Mouse (Mus musculus) CH12.LX (cell line): Measurements from ENCODE around the gene Lekr1. TPM values are rescaled to one million over a fixed set of nuclear protein-coding genes. Genes with fewer than 3 reads are reported as not detected.

ENCODE experiments used
- DNase-seq: peaks from one replicate; pipeline ENCODE4 v3.0.0-alpha.2; 2013; ENCODE audit errors: extremely low read depth
- H3K27ac ChIP-seq: 2 replicates; pipeline ENCODE4 v1.5.1; 2012; ENCODE audit warnings: low read depth, mild to moderate bottlenecking, control low read depth, moderate library complexity; ENCODE audit not compliant: insufficient read depth
- H3K27me3 ChIP-seq: replicated peaks from 2 replicates; pipeline ENCODE3; 2012; ENCODE audit warnings: inconsistent platforms
- H3K36me3 ChIP-seq, 2 experiments: replicated peaks in 1 of 2; 2 replicates each; pipeline versions ENCODE3 to v1.6.1; 2012; ENCODE audit warnings: inconsistent platforms in 1 of 2, low read length in 1 of 2, mild to moderate bottlenecking in 1 of 2, mixed read lengths in 1 of 2, moderate library complexity in 1 of 2; ENCODE audit not compliant: control insufficient read depth in 1 of 2, insufficient read depth in 1 of 2
- H3K4me1 ChIP-seq, 2 experiments: 2 replicates each; pipeline ENCODE4 v1.6.1; 2012; ENCODE audit warnings: inconsistent platforms in 1 of 2, moderate library complexity in 1 of 2; ENCODE audit not compliant: insufficient read depth in 2 of 2, control insufficient read depth in 1 of 2
- H3K4me2 ChIP-seq: 2 replicates; pipeline ENCODE4 v1.6.1; 2012; ENCODE audit warnings: low read depth, mild to moderate bottlenecking, control low read depth; ENCODE audit not compliant: poor library complexity, insufficient read depth, severe bottlenecking
- H3K4me3 ChIP-seq, 3 experiments: fragments of 150-350 bp in 1 of 3; sonication (generic) in 1 of 3; replicated peaks in 1 of 3; 2 replicates each; pipeline versions ENCODE3 to v1.5.1; 2011 to 2012; ENCODE audit warnings: low read depth in 2 of 3, low read length in 2 of 3, mild to moderate bottlenecking in 2 of 3, moderate library complexity in 2 of 3, control low read depth in 1 of 3, improper control_type of control experiment in 1 of 3, inconsistent platforms in 1 of 3, mixed read lengths in 1 of 3; ENCODE audit not compliant: poor library complexity in 1 of 3
- H3K79me2 ChIP-seq: replicated peaks from 2 replicates; pipeline ENCODE4 v1.6.1; 2012; ENCODE audit warnings: mild to moderate bottlenecking, moderate library complexity; ENCODE audit not compliant: control insufficient read depth, poor library complexity, insufficient read depth, severe bottlenecking; ENCODE audit errors: extremely low read depth
- H3K9ac ChIP-seq: 2 replicates; pipeline ENCODE4 v1.6.1; 2012; ENCODE audit warnings: low read depth, mild to moderate bottlenecking, control low read depth, moderate library complexity; ENCODE audit not compliant: insufficient read depth
- H3K9me3 ChIP-seq: replicated peaks from 2 replicates; pipeline ENCODE3; 2012; ENCODE audit warnings: low read length, inconsistent platforms, mixed read lengths
- CHD1 ChIP-seq: IDR thresholded peaks from 2 replicates; pipeline ENCODE4 v1.6.1; 2012; ENCODE audit warnings: low read depth, low read length, improper control_type of control experiment, inconsistent platforms
- ELF1 ChIP-seq: IDR thresholded peaks from 2 replicates; pipeline ENCODE4 v1.6.1; 2014; ENCODE audit warnings: low read depth, mild to moderate bottlenecking, inconsistent platforms, low read length, improper control_type of control experiment
- EP300 ChIP-seq: IDR thresholded peaks from 2 replicates; pipeline ENCODE4 v1.6.1; 2011; ENCODE audit warnings: low read length, improper control_type of control experiment
- ETS1 ChIP-seq: conservative IDR thresholded peaks from 2 replicates; pipeline ENCODE4 v1.6.1; 2012; ENCODE audit warnings: low read depth, mild to moderate bottlenecking, inconsistent platforms, low read length, improper control_type of control experiment, moderate library complexity
- IRF4 ChIP-seq: IDR thresholded peaks from 2 replicates; pipeline ENCODE4 v1.6.1; 2014; ENCODE audit warnings: low read depth, mild to moderate bottlenecking, inconsistent platforms, low read length, improper control_type of control experiment
- KAT2A ChIP-seq: IDR thresholded peaks from 2 replicates; pipeline ENCODE4 v1.6.1; 2012; ENCODE audit warnings: low read length, improper control_type of control experiment, inconsistent platforms; ENCODE audit not compliant: insufficient replicate concordance
- MAX ChIP-seq: IDR thresholded peaks from 2 replicates; pipeline ENCODE4 v1.6.1; 2011; ENCODE audit warnings: low read length, improper control_type of control experiment
- MXI1 ChIP-seq: IDR thresholded peaks from 2 replicates; pipeline ENCODE4 v1.6.1; 2011; ENCODE audit warnings: mild to moderate bottlenecking, low read depth, low read length, improper control_type of control experiment
- NELFE ChIP-seq: IDR thresholded peaks from 2 replicates; pipeline ENCODE4 v1.6.1; 2011; ENCODE audit warnings: low read depth, low read length, improper control_type of control experiment
- NRF1 ChIP-seq: IDR thresholded peaks from 2 replicates; pipeline ENCODE4 v1.6.1; 2014; ENCODE audit warnings: low read depth, mild to moderate bottlenecking, inconsistent platforms, low read length, improper control_type of control experiment, moderate library complexity
- POLR2AphosphoS2 ChIP-seq: IDR thresholded peaks from 2 replicates; pipeline ENCODE4 v1.6.1; 2011; ENCODE audit warnings: low read depth, low read length, improper control_type of control experiment
- SIN3A ChIP-seq: IDR thresholded peaks from 2 replicates; pipeline ENCODE4 v1.6.1; 2012; ENCODE audit warnings: low read length, improper control_type of control experiment, inconsistent platforms
- TBP ChIP-seq: conservative IDR thresholded peaks from 2 replicates; pipeline ENCODE4 v1.6.1; 2011; ENCODE audit warnings: low read depth, low read length, improper control_type of control experiment
- UBTF ChIP-seq: IDR thresholded peaks from 2 replicates; pipeline ENCODE4 v1.6.1; 2012; ENCODE audit warnings: low read depth, mild to moderate bottlenecking, inconsistent platforms, low read length, improper control_type of control experiment, moderate library complexity
- USF1 ChIP-seq: IDR thresholded peaks from 2 replicates; pipeline ENCODE4 v1.6.1; 2014; ENCODE audit warnings: low read depth, mild to moderate bottlenecking, inconsistent platforms, low read length, improper control_type of control experiment
- ZNF384 ChIP-seq: IDR thresholded peaks from 2 replicates; pipeline ENCODE4 v1.6.1; 2012; ENCODE audit warnings: low read depth, low read length, improper control_type of control experiment, inconsistent platforms
- dilution Hi-C: fragments of 300-500 bp; cut with MboI; formaldehyde crosslinking; loops from 2 replicates; pipeline ENCODE4 v1.14.3; 2020; ENCODE audit warnings: low sequenced_read_pairs; ENCODE audit not compliant: extremely low pct_unique_long_range_greater_than_20kb, extremely low pct_ligation_motif_present
- in situ Hi-C: fragments of 300-500 bp; cut with MboI; formaldehyde crosslinking; loops from 3 replicates; pipeline ENCODE4 v1.14.3; 2019; ENCODE audit warnings: low sequenced_read_pairs, low pct_ligation_motif_present, low pct_unique_long_range_greater_than_20kb, mixed read lengths
- polyA plus RNA-seq: library from polyadenylated mRNA; unstranded; fragments of >175 nt; gene quantifications from 2 replicates; pipeline ENCODE4 v1.2.1, GENCODE M21; 2012; ENCODE audit warnings: low read depth; ENCODE audit not compliant: insufficient read length
- total RNA-seq, 2 experiments: library from RNA; depleted of rRNA; stranded (reverse); fragments of 300-350 nt in 1 of 2; fragments of >200 nt in 1 of 2; gene quantifications; 2 replicates each; pipeline ENCODE4 v1.2.3; 2012 to 2014

Lekr1 gene
- total and polyA plus RNA-seq, 3 experiments, result 0.17 to 1.4 (median 0.47) TPM

DNA sequence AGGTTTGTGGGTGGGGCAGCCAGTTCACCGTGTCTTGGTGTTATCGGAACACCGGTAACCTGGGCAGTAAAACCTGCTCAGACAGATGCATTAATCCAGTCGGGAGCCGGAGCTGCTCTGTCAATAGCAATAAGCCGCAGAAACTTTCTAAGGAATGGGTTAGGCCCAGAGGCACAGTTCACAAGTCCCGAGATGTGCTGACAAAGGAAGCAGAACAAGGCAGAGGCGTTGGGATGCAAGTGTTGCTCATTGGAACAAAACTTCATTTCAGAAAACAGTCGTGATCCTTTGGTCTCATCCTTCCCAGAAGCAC lies 6.5 kb upstream of the Lekr1 start:
- peak; percentile 15 for DNase-seq
- TF ChIP-seq MXI1, result no peak
- no peak for TF ChIP-seq POLR2AphosphoS2
- no peak for TF ChIP-seq TBP
- TF ChIP-seq ETS1, result no peak
- TF ChIP-seq ZNF384, result no peak
- TF ChIP-seq CHD1, result no peak
- no peak for TF ChIP-seq ELF1
- TF ChIP-seq UBTF, result no peak
- no peak for TF ChIP-seq MAX
- TF ChIP-seq KAT2A, result no peak
- no peak for TF ChIP-seq EP300
- TF ChIP-seq NELFE, result no peak
- Histone ChIP-seq H3K9ac (peak overlapping the region; percentile 63), H3K4me1 (peaks cover 5 to 23% of the 10 kb centered on the region in 2 experiments), H3K36me3 (no peaks in the 10 kb centered on the region), H3K27me3 (peaks cover 20% of the 10 kb centered on the region), H3K4me3 (peak overlapping the region; percentile 40 to 74 (median 60)), H3K4me2 (peak overlapping the region; percentile 35), H3K79me2 (no peaks in the 10 kb centered on the region), H3K9me3 (no peaks in the 10 kb centered on the region), H3K27ac (no peak overlapping the region)
- dilution Hi-C loops (no loop called here), in situ Hi-C loops (loop anchor here (25.0 kb wide), 1 partner anchor 272 kb away; the partner anchor contains the start of gene Ssr3)

DNA sequence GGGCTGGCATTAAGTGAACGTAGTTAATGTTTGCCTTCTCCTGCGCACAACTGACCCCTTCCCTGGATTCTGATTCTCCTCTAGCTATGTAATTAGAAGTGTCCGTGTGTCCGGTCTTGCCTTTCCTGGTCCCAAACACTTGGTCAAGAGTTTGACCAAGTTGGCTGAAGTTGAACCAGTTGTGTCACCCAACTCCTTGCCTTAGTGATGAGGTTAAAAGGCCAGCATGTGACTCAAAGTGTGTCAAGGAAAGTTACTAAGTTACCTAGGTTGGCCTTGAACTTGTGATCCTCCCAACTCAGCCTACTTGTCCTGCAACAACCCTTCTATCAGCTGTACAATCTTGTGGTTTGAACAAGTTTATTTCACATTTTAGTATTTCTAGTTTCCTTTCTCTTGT lies 5.7 kb upstream of the Lekr1 start:
- dilution Hi-C loops (no loop called here), in situ Hi-C loops (loop anchor here (25.0 kb wide), 1 partner anchor 273 kb away; the partner anchor contains the start of gene Ssr3)
- DNase-seq, result no peak
- H3K79me2 ChIP-seq, result no peaks in the 10 kb centered on the region
- H3K27me3 ChIP-seq, result peaks cover 20% of the 10 kb centered on the region
- H3K4me2 ChIP-seq, result no peak overlapping the region
- peaks cover 5 to 18% of the 10 kb centered on the region in 2 experiments for H3K4me1 ChIP-seq
- H3K9ac ChIP-seq, result no peak overlapping the region
- H3K36me3 ChIP-seq, result no peaks in the 10 kb centered on the region
- H3K4me3 ChIP-seq, result no peak overlapping the region
- no peaks in the 10 kb centered on the region for H3K9me3 ChIP-seq
- no peak overlapping the region for H3K27ac ChIP-seq
- TF ChIP-seq NRF1 (no peak), USF1 (no peak), SIN3A (no peak), ZNF384 (no peak), IRF4 (no peak)
